15 mouse cellular contexts compared by ENCODE assay signal in genomic region chr2:121036733-121037341, GRCm38 (mm10). TPM values are rescaled to one million over a fixed set of nuclear protein-coding genes. Genes with fewer than 3 reads are reported as not detected.
A peak's percentile ranks its signal among the peaks of the same experiment; 100 is the strongest.
DNase-seq lines count a peak whose midpoint lies in the region; ATAC-seq and TF ChIP-seq lines count a peak whose summit lies in the region.
"Had no signal": no experiment of that assay in that cellular context is flagged by ENCODE, and none has a peak within 500 bp of the region (broad histone marks: within the 10 kb centered on the region; RNA-seq: fewer than 3 reads in every experiment).

Epb42 (minus strand) TSS chr2:121037072.

- H3K36me3 ChIP-seq in liver, embryonic 16.5 days (ENCODE audit: control insufficient read depth, insufficient read depth), result peaks cover 28% of the 10 kb centered on the region

- peak within 1 kb of the TSS; percentile 79 for H3K9ac ChIP-seq in liver, embryonic 16.5 days (ENCODE audit: low read depth, low read length)
- H3K9ac ChIP-seq: forebrain, postnatal 0 days had no signal

- peak; percentile 99 for ATAC-seq in liver, embryonic 16.5 days (ENCODE audit: low read depth)
- ATAC-seq: forebrain, postnatal 0 days had no signal

- no peaks in the 10 kb centered on the region; the same call in 1 of the 2 replicates for H3K9me3 ChIP-seq in liver, embryonic 16.5 days (replicated peaks; ENCODE audit: control insufficient read depth, low read length)

- no peak for TF ChIP-seq CTCF in left cerebral cortex, adult 2 months (IDR thresholded peaks at IDR 0.05)

- peaks cover 26% of the 10 kb centered on the region for H3K4me1 ChIP-seq in liver, embryonic 16.5 days (ENCODE audit: control insufficient read depth, low read depth, low read length)

- H3K27me3 ChIP-seq in liver, embryonic 16.5 days (ENCODE audit: control insufficient read depth, insufficient read depth, low read depth, low read length), result no peaks in the 10 kb centered on the region

- H3K4me3 ChIP-seq in liver, embryonic 16.5 days (ENCODE audit: low read depth, low read length), result peak within 1 kb of the TSS; percentile 74
- no peak within 1 kb of the TSS for H3K4me3 ChIP-seq in left cerebral cortex, adult 2 months

- H3K27ac ChIP-seq in liver, embryonic 16.5 days (ENCODE audit: low read length), result peak within 1 kb of the TSS; percentile 100
- H3K27ac ChIP-seq in left cerebral cortex, adult 2 months, result no peak within 1 kb of the TSS

- H3K4me2 ChIP-seq in liver, embryonic 16.5 days (ENCODE audit: low read depth, low read length), result peak within 1 kb of the TSS; percentile 74

- intact Hi-C loops in heart, postnatal 10 days (cut with DNase I), result no loop called here
- intact Hi-C loops in left cerebral cortex, adult 2 months (cut with DNase I), result no loop called here

- 14% methylated on average over 5 of the region's 5 CpGs for WGBS in liver, embryonic 16.5 days (ENCODE audit: insufficient replicate concordance)

- peak; percentile 53 for DNase-seq in heart, adult 11 months
- DNase-seq in heart, postnatal 10 days, result no peak
- peak; percentile 79 for DNase-seq in spleen, adult 12 weeks (ENCODE audit: low spot score)
- DNase-seq in spleen, adult 18-20 months, result no peak
- no peak for DNase-seq in right cerebral cortex, adult 18-20 months
- DNase-seq in left cerebral cortex, adult 2 months (ENCODE audit: extremely low spot score in 1 of 2, low spot score in 2 of 2), result no peak
- no peak for DNase-seq in left cerebral cortex, adult 18-20 months (ENCODE audit: low spot score in 2 of 2)
- DNase-seq: embryo, embryonic 11 days; forebrain, postnatal 0 days; kidney, adult 8-10 months; lung, postnatal 14 days; right cerebral cortex, postnatal 4 days had no signal

RNA-seq across cellular contexts. Expression of gene Epb42, which starts in this region (rescaled TPM):
- under 1 TPM; 0.47 to 0.93 TPM for total RNA-seq in heart, postnatal 10 days (2021)
- 149 and 173 TPM in 2 replicates for polyA plus RNA-seq in liver, embryonic 16.5 days (2015; fragmentation: Nextera tagmentation; extraction: Ambion mirVana)
- total RNA-seq in left cerebral cortex, adult 2 months (2021), result not detected
- not detected for total RNA-seq in left cerebral cortex, adult 18-20 months (2021)
- total RNA-seq: forebrain, postnatal 0 days; granulocyte monocyte progenitor cell, adult 5-6 weeks had no signal
- polyA plus RNA-seq: C2C12 had no signal

Comparison
In these comparisons a context has a peak if more than half of its experiments do, and no peak if none do; other contexts are left out.
1. DNase-seq: peak in heart, adult 11 months (single experiment) and spleen, adult 12 weeks (single experiment); none in heart, postnatal 10 days (0 of 2), spleen, adult 18-20 months (0 of 2), right cerebral cortex, adult 18-20 months (single experiment), left cerebral cortex, adult 2 months (0 of 2) and left cerebral cortex, adult 18-20 months (0 of 2).